Mouse (Mus musculus): ENCODE data around the gene Cldn13. TPM values are rescaled to one million over a fixed set of nuclear protein-coding genes. Genes with fewer than 3 reads are reported as not detected.
"Not testable (repeated sequence)": the region's sequence is repeated elsewhere in the genome, so short reads cannot be mapped to it uniquely, and the experiment has no call there.

Gene Cldn13
- polyA plus RNA-seq, 1 experiment from 2014 or later: 0.43 TPM

GRCm38 (mm10) chr5:134946063-134946856 is 30.9 kb upstream of the Cldn13 start:
- Histone ChIP-seq H3K4me2 (peak overlapping the region; percentile 39), H3K36me3 (no peaks in the 10 kb centered on the region), H3K27me3 (peaks cover 25% of the 10 kb centered on the region), H3K4me1 (replicated peaks) (peaks cover 29% of the 10 kb centered on the region), H3K9me3 (replicated peaks) (no peaks in the 10 kb centered on the region), H3K9ac (no peak overlapping the region), H3K4me3 (peak overlapping the region; percentile 28), H3K27ac (no peak overlapping the region; the same call in 1 of the 2 replicates)
- 30% methylated on average over 43 of the region's 43 CpGs for WGBS
- no peak for ATAC-seq (replicated peaks; ENCODE audit: insufficient number of reproducible peaks, insufficient read depth, low FRiP score, low read depth)

GRCm38 (mm10) chr5:134945266-134945959 is 30.1 kb upstream of the Cldn13 start:
- Histone ChIP-seq H3K9me3 (replicated peaks) (no peaks in the 10 kb centered on the region), H3K27ac (no peak overlapping the region), H3K27me3 (peaks cover 24% of the 10 kb centered on the region), H3K9ac (no peak overlapping the region), H3K4me3 (peak overlapping the region; percentile 28; the same call in 1 of the 2 replicates), H3K4me2 (peak overlapping the region; percentile 39; the same call in 1 of the 2 replicates), H3K4me1 (replicated peaks) (peaks cover 23% of the 10 kb centered on the region), H3K36me3 (no peaks in the 10 kb centered on the region)
- ATAC-seq (replicated peaks; ENCODE audit: insufficient number of reproducible peaks, insufficient read depth, low FRiP score, low read depth): no peak
- WGBS: 50% methylated on average over 18 of the region's 19 CpGs

- no peak overlapping the region for H3K9ac ChIP-seq
- no peaks in the 10 kb centered on the region for H3K36me3 ChIP-seq
- peaks cover 23% of the 10 kb centered on the region for H3K4me1 ChIP-seq (replicated peaks)
- no peak overlapping the region for H3K27ac ChIP-seq
- peaks cover 24% of the 10 kb centered on the region for H3K27me3 ChIP-seq
- no peaks in the 10 kb centered on the region for H3K9me3 ChIP-seq (replicated peaks)
- no peak overlapping the region for H3K4me2 ChIP-seq
- H3K4me3 ChIP-seq: no peak overlapping the region
- 65% methylated on average over 5 of the region's 5 CpGs for WGBS
- no peak for ATAC-seq (replicated peaks; ENCODE audit: insufficient number of reproducible peaks, insufficient read depth, low FRiP score, low read depth)
These were observed 28.9 kb upstream of the Cldn13 start for GRCm38 (mm10) chr5:134944179-134944578.

- no peak overlapping the region for H3K27ac ChIP-seq
- H3K4me2 ChIP-seq: no peak overlapping the region
- H3K9ac ChIP-seq: no peak overlapping the region
- H3K9me3 ChIP-seq (replicated peaks): no peaks in the 10 kb centered on the region
- H3K4me1 ChIP-seq (replicated peaks): peaks cover 18% of the 10 kb centered on the region
- H3K36me3 ChIP-seq: no peaks in the 10 kb centered on the region
- ATAC-seq (replicated peaks; ENCODE audit: insufficient number of reproducible peaks, insufficient read depth, low FRiP score, low read depth): no peak
- peaks cover 24% of the 10 kb centered on the region for H3K27me3 ChIP-seq
- 55% methylated on average over 2 of the region's 2 CpGs for WGBS
- H3K4me3 ChIP-seq: no peak overlapping the region
These were observed 27.4 kb upstream of the Cldn13 start for GRCm38 (mm10) chr5:134942740-134943139.

- Histone ChIP-seq H3K27me3 (peaks cover 14% of the 10 kb centered on the region), H3K9me3 (replicated peaks) (no peaks in the 10 kb centered on the region), H3K4me2 (no peak overlapping the region), H3K36me3 (no peaks in the 10 kb centered on the region), H3K4me3 (no peak overlapping the region), H3K9ac (no peak overlapping the region), H3K27ac (no peak overlapping the region), H3K4me1 (replicated peaks) (peaks cover 7% of the 10 kb centered on the region)
- no peak for ATAC-seq (replicated peaks; ENCODE audit: insufficient number of reproducible peaks, insufficient read depth, low FRiP score, low read depth)
- WGBS: 77% methylated on average over 14 of the region's 14 CpGs
These were observed 26.3 kb upstream of the Cldn13 start for GRCm38 (mm10) chr5:134941472-134942209.

- not testable (repeated sequence) for H3K4me1 ChIP-seq (replicated peaks); H3K4me3 ChIP-seq; H3K9ac ChIP-seq; H3K27ac ChIP-seq; H3K9me3 ChIP-seq (replicated peaks); ATAC-seq (replicated peaks; ENCODE audit: insufficient number of reproducible peaks, insufficient read depth, low FRiP score, low read depth); H3K36me3 ChIP-seq; H3K27me3 ChIP-seq; H3K4me2 ChIP-seq
- 67% methylated on average over 2 of the region's 7 CpGs for WGBS
These were observed 24.2 kb upstream of the Cldn13 start for GRCm38 (mm10) chr5:134939554-134939953.

- no peak for ATAC-seq (replicated peaks; ENCODE audit: insufficient number of reproducible peaks, insufficient read depth, low FRiP score, low read depth)
- Histone ChIP-seq H3K27ac (no peak overlapping the region), H3K9me3 (replicated peaks) (no peaks in the 10 kb centered on the region), H3K9ac (no peak overlapping the region), H3K36me3 (no peaks in the 10 kb centered on the region), H3K4me3 (no peak overlapping the region), H3K27me3 (no peaks in the 10 kb centered on the region), H3K4me2 (no peak overlapping the region), H3K4me1 (replicated peaks) (no peaks in the 10 kb centered on the region)
- 84% methylated on average over 3 of the region's 3 CpGs for WGBS
These were observed 23.7 kb upstream of the Cldn13 start for GRCm38 (mm10) chr5:134939069-134939468.

GRCm38 (mm10) chr5:134936626-134937185 is 21.4 kb upstream of the Cldn13 start:
- H3K27me3 ChIP-seq: no peaks in the 10 kb centered on the region
- H3K27ac ChIP-seq: no peak overlapping the region
- WGBS: 80% methylated on average over 6 of the region's 6 CpGs
- no peak overlapping the region for H3K4me2 ChIP-seq
- H3K4me1 ChIP-seq (replicated peaks): 0 out of 2 replicates have a peak, but pooled peaks cover 5% of the 10 kb centered on the region
- H3K36me3 ChIP-seq: no peaks in the 10 kb centered on the region
- no peak overlapping the region for H3K9ac ChIP-seq
- H3K4me3 ChIP-seq: no peak overlapping the region
- ATAC-seq (replicated peaks; ENCODE audit: insufficient number of reproducible peaks, insufficient read depth, low FRiP score, low read depth): no peak
- H3K9me3 ChIP-seq (replicated peaks): no peaks in the 10 kb centered on the region

- no peak overlapping the region for H3K9ac ChIP-seq
- H3K4me1 ChIP-seq (replicated peaks): 0 out of 2 replicates have a peak, but pooled peaks cover 5% of the 10 kb centered on the region
- H3K27me3 ChIP-seq: no peaks in the 10 kb centered on the region
- H3K9me3 ChIP-seq (replicated peaks): no peaks in the 10 kb centered on the region
- H3K4me3 ChIP-seq: no peak overlapping the region
- ATAC-seq (replicated peaks; ENCODE audit: insufficient number of reproducible peaks, insufficient read depth, low FRiP score, low read depth): no peak
- no peaks in the 10 kb centered on the region for H3K36me3 ChIP-seq
- WGBS: 85% methylated on average over 6 of the region's 6 CpGs
- no peak overlapping the region for H3K27ac ChIP-seq
- H3K4me2 ChIP-seq: no peak overlapping the region
These were observed 20.7 kb upstream of the Cldn13 start for GRCm38 (mm10) chr5:134936051-134936450.

- Histone ChIP-seq H3K36me3 (no peaks in the 10 kb centered on the region), H3K27me3 (no peaks in the 10 kb centered on the region), H3K4me3 (no peak overlapping the region), H3K4me1 (replicated peaks) (0 out of 2 replicates have a peak, but pooled peaks cover 5% of the 10 kb centered on the region), H3K27ac (no peak overlapping the region), H3K9me3 (replicated peaks) (no peaks in the 10 kb centered on the region), H3K9ac (no peak overlapping the region), H3K4me2 (no peak overlapping the region)
- 90% methylated on average over 3 of the region's 3 CpGs for WGBS
- ATAC-seq (replicated peaks; ENCODE audit: insufficient number of reproducible peaks, insufficient read depth, low FRiP score, low read depth): no peak
These were observed 19.3 kb upstream of the Cldn13 start for GRCm38 (mm10) chr5:134934666-134935065.

- not testable (repeated sequence) for H3K27me3 ChIP-seq; ATAC-seq (replicated peaks; ENCODE audit: insufficient number of reproducible peaks, insufficient read depth, low FRiP score, low read depth); H3K36me3 ChIP-seq; H3K9ac ChIP-seq; H3K4me2 ChIP-seq; H3K9me3 ChIP-seq (replicated peaks); H3K4me1 ChIP-seq (replicated peaks); H3K27ac ChIP-seq; H3K4me3 ChIP-seq
- 93% methylated on average over 5 of the region's 5 CpGs for WGBS
These were observed 18.4 kb upstream of the Cldn13 start for GRCm38 (mm10) chr5:134933686-134934085.
